Mouse (Mus musculus) left cerebral cortex, postnatal 14 days (tissue): ENCODE measurements at regions not wholly inside any gene's neighbourhood (a gene's known extent, or its start where the extent isn't known, plus 50 kb on each side); places are given as distances from the start of the nearest gene placed in this dataset.
A peak's percentile ranks its signal among the peaks of the same experiment; 100 is the strongest.

Source experiments
- DNase-seq, 2 experiments: peaks; one replicate each; pipeline ENCODE4 v3.0.0; 2021 to 2022; ENCODE audit warnings: low spot score in 2 of 2, mixed read lengths in 1 of 2
- intact Hi-C: fragments of 180-260 bp; cut with DNase I; formaldehyde crosslinking; loops from one replicate; pipeline ENCODE4 v1.15.1; 2025

- intact Hi-C loops, result no loop called here
- no peak for DNase-seq
Observed at GRCm38 (mm10) chr9:16994169-16994568, 493.1 kb upstream of the Fat3 start.

GRCm38 (mm10) chr9:16988114-16988513 lies 487.0 kb upstream of the Fat3 start:
- peak; percentile 8 to 63 for DNase-seq
- intact Hi-C loops, result no loop called here

- DNase-seq, result no peak
- intact Hi-C loops, result no loop called here
Observed at GRCm38 (mm10) chr9:16977321-16977720, 476.2 kb upstream of the Fat3 start.

- no peak for DNase-seq
- intact Hi-C loops, result no loop called here
Observed at GRCm38 (mm10) chr9:16970373-16970772, 469.3 kb upstream of the Fat3 start.

GRCm38 (mm10) chr9:16933602-16934001 lies 432.5 kb upstream of the Fat3 start:
- intact Hi-C loops, result loop anchor here (5.0 kb wide), 1 partner anchor 459 kb away; no protein-coding TSS in a partner anchor
- DNase-seq, result no peak

GRCm38 (mm10) chr9:16931586-16931985 lies 430.5 kb upstream of the Fat3 start:
- peak; percentile 16 to 45 for DNase-seq
- intact Hi-C loops, result loop anchor here (5.0 kb wide), 1 partner anchor 461 kb away; no protein-coding TSS in a partner anchor

- DNase-seq, result no peak
- intact Hi-C loops, result no loop called here
Observed at GRCm38 (mm10) chr9:16926315-16926984, 425.4 kb upstream of the Fat3 start.

GRCm38 (mm10) chr9:16925279-16925678 lies 424.2 kb upstream of the Fat3 start:
- DNase-seq, result peak in 1 of 2 experiments; percentile 2
- intact Hi-C loops, result no loop called here

- intact Hi-C loops, result no loop called here
- no peak for DNase-seq
Observed at GRCm38 (mm10) chr9:16906155-16906554, 405.1 kb upstream of the Fat3 start.

GRCm38 (mm10) chr9:16899060-16899459 lies 398.0 kb upstream of the Fat3 start:
- no peak for DNase-seq
- intact Hi-C loops, result no loop called here

GRCm38 (mm10) chr9:16852458-16853026 lies 351.5 kb upstream of the Fat3 start:
- DNase-seq, result no peak
- intact Hi-C loops, result no loop called here

GRCm38 (mm10) chr9:16808494-16808893 lies 307.4 kb upstream of the Fat3 start:
- DNase-seq, result peak in 1 of 2 experiments; percentile 1
- intact Hi-C loops, result no loop called here

- intact Hi-C loops, result no loop called here
- DNase-seq, result no peak
Observed at GRCm38 (mm10) chr9:16772867-16773266, 271.8 kb upstream of the Fat3 start.

GRCm38 (mm10) chr9:16727653-16728052 lies 226.6 kb upstream of the Fat3 start:
- DNase-seq, result peak in 1 of 2 experiments; percentile 3
- intact Hi-C loops, result no loop called here

- DNase-seq, result no peak
- intact Hi-C loops, result no loop called here
Observed at GRCm38 (mm10) chr9:16702431-16702830, 201.3 kb upstream of the Fat3 start.

GRCm38 (mm10) chr9:16661527-16661926 lies 160.4 kb upstream of the Fat3 start:
- intact Hi-C loops, result no loop called here
- DNase-seq, result no peak

- DNase-seq, result no peak
- intact Hi-C loops, result no loop called here
Observed at GRCm38 (mm10) chr9:16660940-16661339, 159.9 kb upstream of the Fat3 start.
